Mouse (Mus musculus): Measurements from ENCODE around the gene Dnm3.
A peak's percentile ranks its signal among the peaks of the same experiment; 100 is the strongest.

GRCm38 (mm10) chr1:161968589-161969407, 509.0 kb downstream of the Dnm3 start, which contains the start of gene Pigc:
- peak; percentile 73 for TF ChIP-seq CTCF (IDR thresholded peaks at IDR 0.05; ENCODE audit: control insufficient read depth, insufficient read depth, low read length)
- peak; percentile 55; the same call in 1 of the 2 replicates for TF ChIP-seq POLR2A (IDR thresholded peaks at IDR 0.05; ENCODE audit: borderline replicate concordance, control insufficient read depth, low read depth, low read length)
